Mouse (Mus musculus) adrenal gland, postnatal 25 days (tissue): Measurements from ENCODE around the gene Polr2m. TPM values are rescaled to one million over a fixed set of nuclear protein-coding genes. Genes with fewer than 3 reads are reported as not detected.

Experiments used
- DNase-seq: peaks from one replicate; pipeline ENCODE4 v3.0.0; 2021; ENCODE audit warnings: mixed read lengths
- total RNA-seq: library from RNA; stranded (reverse); gene quantifications from 2 replicates; pipeline ENCODE4 v1.2.3, GENCODE M21; 2021

Gene Polr2m
- total RNA-seq, 1 experiment from 2014 or later, result 181 TPM

- no peak for DNase-seq
Measured at GRCm38 (mm10) chr9:71467434-71467833, 18.3 kb downstream of the Polr2m start.

GRCm38 (mm10) chr9:71466111-71466510 is 19.6 kb downstream of the Polr2m start:
- peak; percentile 28 for DNase-seq

GRCm38 (mm10) chr9:71463072-71463667 is 22.6 kb downstream of the Polr2m start:
- no peak for DNase-seq

GRCm38 (mm10) chr9:71456738-71457137 is 29.0 kb downstream of the Polr2m start:
- DNase-seq, result no peak

- no peak for DNase-seq
Measured at GRCm38 (mm10) chr9:71453917-71454316, 31.8 kb downstream of the Polr2m start.

- DNase-seq, result no peak
Measured at GRCm38 (mm10) chr9:71453352-71453751, 32.4 kb downstream of the Polr2m start.

GRCm38 (mm10) chr9:71450626-71451025 is 35.1 kb downstream of the Polr2m start:
- no peak for DNase-seq

- peak; percentile 68 for DNase-seq
Measured at GRCm38 (mm10) chr9:71447573-71447972, 38.2 kb downstream of the Polr2m start.

GRCm38 (mm10) chr9:71445308-71445707 is 40.4 kb downstream of the Polr2m start:
- no peak for DNase-seq

GRCm38 (mm10) chr9:71438146-71438545 is 47.6 kb downstream of the Polr2m start:
- no peak for DNase-seq

Other genes with a start within 250 kb of the Polr2m start
- 8.6 and 11.2 TPM in 2 replicates for gene Myzap, start 106.4 kb upstream of the Polr2m start, total RNA-seq